Mouse (Mus musculus) heart, postnatal 4 days (tissue): ENCODE measurements around the gene Upk2. TPM values are rescaled to one million over a fixed set of nuclear protein-coding genes. Genes with fewer than 3 reads are reported as not detected.

ENCODE experiments used
- DNase-seq: peaks from one replicate; pipeline ENCODE4 v3.0.0; 2021
- total RNA-seq, 2 experiments: library from RNA; stranded (reverse); gene quantifications; 2 replicates each; pipeline ENCODE4 v1.2.3; 2021

The Upk2 gene
- total RNA-seq, result not detected

GRCm38 (mm10) chr9:44454891-44455220 is at the start of gene Upk2:
TSS of gene Upk2 (minus strand) at chr9:44454976.
- no peak for DNase-seq

GRCm38 (mm10) chr9:44502006-44502405 is 47.2 kb upstream of the Upk2 start:
- DNase-seq, result peak; percentile 89

- DNase-seq, result peak; percentile 33
Measured at GRCm38 (mm10) chr9:44501206-44501879, 46.6 kb upstream of the Upk2 start.

GRCm38 (mm10) chr9:44500638-44501175 is 45.9 kb upstream of the Upk2 start:
- peak; percentile 25 for DNase-seq

- no peak for DNase-seq
Measured at GRCm38 (mm10) chr9:44500163-44500533, 45.4 kb upstream of the Upk2 start.

- DNase-seq, result peak; percentile 74
Measured at GRCm38 (mm10) chr9:44499356-44500162, 44.8 kb upstream of the Upk2 start.

- peak; percentile 85 for DNase-seq
Measured at GRCm38 (mm10) chr9:44498421-44499355, 43.9 kb upstream of the Upk2 start.

GRCm38 (mm10) chr9:44497624-44498377 is 43.0 kb upstream of the Upk2 start:
- peak; percentile 59 for DNase-seq

- no peak for DNase-seq
Measured at GRCm38 (mm10) chr9:44496803-44497461, 42.2 kb upstream of the Upk2 start.

GRCm38 (mm10) chr9:44495810-44496344 is 41.1 kb upstream of the Upk2 start:
- no peak for DNase-seq

- DNase-seq, result peak; percentile 49
Measured at GRCm38 (mm10) chr9:44494863-44495809, 40.4 kb upstream of the Upk2 start.

GRCm38 (mm10) chr9:44494261-44494862 is 39.6 kb upstream of the Upk2 start:
- peak; percentile 48 for DNase-seq

GRCm38 (mm10) chr9:44492631-44493461 is 38.1 kb upstream of the Upk2 start:
- DNase-seq, result peak; percentile 67

GRCm38 (mm10) chr9:44491351-44491750 is 36.6 kb upstream of the Upk2 start:
- no peak for DNase-seq

- peak; percentile 55 for DNase-seq
Measured at GRCm38 (mm10) chr9:44490086-44490967, 35.6 kb upstream of the Upk2 start.

GRCm38 (mm10) chr9:44489651-44490085 is 34.9 kb upstream of the Upk2 start:
- peak; percentile 76 for DNase-seq

- DNase-seq, result peak; percentile 81
Measured at GRCm38 (mm10) chr9:44488855-44489381, 34.1 kb upstream of the Upk2 start.
